17 mouse cellular contexts compared by ENCODE assay signal in genomic region chr2:157855814-157856213, GRCm38 (mm10). TPM values are rescaled to one million over a fixed set of nuclear protein-coding genes. Genes with fewer than 3 reads are reported as not detected.
"Had no signal": no experiment of that assay in that cellular context is flagged by ENCODE, and none has a peak within 500 bp of the region (broad histone marks: within the 10 kb centered on the region; RNA-seq: fewer than 3 reads in every experiment).

No protein-coding gene starts in this region.

- H3K9ac ChIP-seq: neural tube, embryonic 13.5 days; neural tube, embryonic 15.5 days; stomach, embryonic 15.5 days had no signal

- H3K4me3 ChIP-seq: neural tube, embryonic 13.5 days; neural tube, embryonic 15.5 days; stomach, embryonic 15.5 days had no signal

- H3K27me3 ChIP-seq: neural tube, embryonic 13.5 days; neural tube, embryonic 15.5 days; stomach, embryonic 15.5 days had no signal

- H3K9me3 ChIP-seq: neural tube, embryonic 13.5 days; neural tube, embryonic 15.5 days; stomach, embryonic 15.5 days had no signal

- H3K4me2 ChIP-seq: neural tube, embryonic 13.5 days; neural tube, embryonic 15.5 days; stomach, embryonic 15.5 days had no signal

- H3K36me3 ChIP-seq: neural tube, embryonic 13.5 days; neural tube, embryonic 15.5 days; stomach, embryonic 15.5 days had no signal

- H3K27ac ChIP-seq: neural tube, embryonic 15.5 days; stomach, embryonic 15.5 days; stomach, postnatal 0 days had no signal

- H3K4me1 ChIP-seq: stomach, embryonic 15.5 days had no signal

- DNase-seq: right cerebral cortex, adult 18-20 months; right cerebral cortex, postnatal 14 days; right cerebral cortex, postnatal 25 days; right cerebral cortex, postnatal 4 days; spleen, adult 18-20 months; thymus, adult 18-20 months; thymus, adult 2 months; thymus, postnatal 14 days; thymus, postnatal 25 days; thymus, postnatal 36 days; thymus, postnatal 4 days had no signal

RNA-seq across cellular contexts. Expression of gene Vstm2l, which starts 58.6 kb away (rescaled TPM):
- polyA plus RNA-seq: spleen, adult 2 months; thymus, postnatal 0 days had no signal
